Mouse (Mus musculus): Measurements from ENCODE around the gene Olfr291.

Olfr291 gene

GRCm38 (mm10) chr7:84853253-84853652 lies at the start of gene Olfr291:
Olfr291 (plus strand) TSS chr7:84853553.
- no peak for DNase-seq (ENCODE audit: low spot score in 2 of 2)

GRCm38 (mm10) chr7:84805224-84805623 lies 48.1 kb upstream of the Olfr291 start:
- DNase-seq (ENCODE audit: low spot score in 2 of 2), result no peak

GRCm38 (mm10) chr7:84806159-84806558 lies 47.2 kb upstream of the Olfr291 start:
- DNase-seq (ENCODE audit: low spot score in 2 of 2), result no peak

GRCm38 (mm10) chr7:84884530-84884929 lies 31.2 kb downstream of the Olfr291 start:
- DNase-seq (ENCODE audit: low spot score in 2 of 2), result no peak

Measured in urinary bladder, adult 18-20 months (tissue).